Mouse (Mus musculus): ENCODE measurements around the gene Olfr1410. TPM values are rescaled to one million over a fixed set of nuclear protein-coding genes. Genes with fewer than 3 reads are reported as not detected.

The Olfr1410 gene
- total RNA-seq, 2 experiments from 2014 or later: 0.14 TPM; not detected in 1

DNA sequence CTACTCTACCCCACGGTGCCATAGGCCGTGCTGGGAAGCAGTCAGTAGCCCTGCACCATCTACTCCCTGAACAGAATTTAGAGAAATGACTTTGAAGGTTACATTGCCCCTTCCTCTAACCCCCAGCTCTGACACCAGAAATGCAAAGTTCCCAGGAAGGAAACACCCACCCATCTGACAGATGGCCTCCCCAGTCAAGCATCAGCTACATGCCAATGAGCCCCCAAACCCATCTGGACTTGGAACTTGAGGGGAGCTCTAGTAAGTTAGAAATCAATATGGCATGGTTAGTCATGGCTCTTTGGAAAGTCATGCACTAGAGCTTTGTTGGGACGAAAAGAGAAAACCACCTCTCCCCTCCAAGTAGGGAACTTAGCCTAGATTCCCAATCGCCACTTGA is 33.2 kb downstream of the Olfr1410 start:
- peak in 1 of 2 experiments; percentile 40 for DNase-seq (ENCODE audit: low spot score in 2 of 2)

DNA sequence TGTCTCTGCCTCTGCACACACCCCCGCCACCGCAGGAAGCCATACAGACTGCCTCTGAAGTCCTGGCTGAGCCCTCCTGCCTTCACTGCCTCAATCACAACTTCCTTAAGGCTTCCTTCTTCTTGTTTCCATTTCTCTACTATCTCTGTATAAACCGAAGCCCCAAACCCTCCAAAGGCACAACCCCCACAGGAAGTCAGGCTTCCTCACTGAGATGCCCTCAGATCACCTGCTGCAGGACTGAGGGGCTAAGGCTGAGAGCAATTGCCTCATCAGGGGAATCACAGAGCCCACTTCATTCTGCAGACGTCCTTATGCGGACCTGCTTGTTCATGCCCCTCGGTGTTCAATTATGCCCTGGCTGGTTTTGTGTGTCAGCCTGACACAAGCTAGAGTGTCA is 34.8 kb downstream of the Olfr1410 start:
- no peak for DNase-seq (ENCODE audit: low spot score in 2 of 2)

DNA sequence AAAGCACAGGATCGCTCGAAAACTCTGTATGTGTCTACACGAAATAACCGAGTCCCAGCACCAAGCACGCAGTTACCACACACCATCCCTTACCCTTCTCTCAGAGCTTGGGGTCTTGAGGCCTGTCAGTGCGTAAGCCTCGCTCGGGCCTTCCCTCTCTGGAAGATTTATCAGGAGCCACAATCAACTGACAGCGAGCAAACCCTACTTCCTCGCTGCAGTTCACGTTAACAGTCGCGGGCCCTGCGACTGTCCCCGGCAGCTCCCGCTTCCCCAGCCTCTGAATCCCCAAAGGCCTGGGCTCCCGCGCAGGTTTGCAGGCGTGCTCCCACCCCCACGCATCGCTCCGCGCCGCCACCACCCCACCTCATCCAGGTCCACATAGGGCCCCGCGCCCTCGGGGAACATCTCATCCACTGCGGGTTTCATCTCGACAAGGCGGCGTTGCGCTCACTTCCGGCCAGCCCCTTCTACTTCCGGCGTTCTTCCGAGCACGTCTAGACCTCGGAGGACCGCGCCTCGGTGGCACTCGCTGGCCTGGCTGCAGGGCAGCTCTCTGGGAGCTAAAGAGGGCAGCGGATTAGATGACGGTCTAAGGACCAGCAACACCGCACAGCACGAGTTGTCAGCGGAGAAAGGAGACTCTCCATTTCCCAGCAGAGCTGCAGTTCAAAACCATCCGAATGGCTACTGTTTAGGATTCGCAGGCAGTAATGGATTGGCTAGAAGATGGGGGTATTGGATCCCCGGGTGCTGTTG is 36.1 kb downstream of the Olfr1410 start, which contains the start of gene Cops9:
Gene Cops9 (minus strand): TSS at position 472 of the 759 bp plus-strand sequence.
- DNase-seq (ENCODE audit: low spot score in 2 of 2): peak; percentile 90 to 92

DNA sequence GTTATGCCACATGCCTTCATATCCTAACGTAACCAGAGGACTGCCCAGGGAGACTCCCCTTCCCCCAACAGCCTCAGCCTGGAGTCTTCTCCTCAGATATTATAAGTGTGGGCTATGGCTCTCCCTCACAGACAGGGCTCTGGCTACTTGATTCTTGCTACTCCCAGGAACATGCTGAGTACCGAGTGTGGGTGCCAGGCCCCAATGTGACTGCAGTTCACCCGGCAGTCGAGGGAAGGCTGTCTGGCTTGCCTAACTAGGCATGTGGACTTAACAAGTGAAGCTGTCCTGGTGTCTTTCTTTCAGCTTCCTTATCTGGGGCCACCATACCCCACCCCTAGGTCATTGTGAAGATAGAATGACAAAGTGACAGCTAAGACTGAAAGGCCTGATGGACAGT is 38.1 kb downstream of the Olfr1410 start:
- DNase-seq (ENCODE audit: low spot score in 2 of 2): no peak

DNA sequence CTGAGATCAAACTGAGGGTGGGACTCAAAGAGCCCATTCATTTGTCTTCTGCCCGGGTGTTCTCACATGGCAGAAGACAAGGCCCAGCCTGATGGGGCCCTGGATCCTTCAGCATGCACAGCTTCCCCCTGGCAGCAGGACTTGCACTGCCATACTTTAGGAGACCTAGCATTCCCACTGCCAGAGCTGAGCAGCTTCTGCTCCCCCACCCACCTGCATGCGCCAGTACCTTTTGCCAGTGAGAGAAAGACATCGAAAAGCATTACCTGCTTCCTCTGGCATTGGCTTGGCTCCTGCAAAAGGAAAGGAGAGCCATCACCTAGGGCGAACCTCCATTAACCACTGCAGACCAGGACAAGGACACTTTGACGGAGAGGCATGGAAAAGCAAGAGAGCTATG is 39.3 kb downstream of the Olfr1410 start:
- DNase-seq (ENCODE audit: low spot score in 2 of 2): no peak

DNA sequence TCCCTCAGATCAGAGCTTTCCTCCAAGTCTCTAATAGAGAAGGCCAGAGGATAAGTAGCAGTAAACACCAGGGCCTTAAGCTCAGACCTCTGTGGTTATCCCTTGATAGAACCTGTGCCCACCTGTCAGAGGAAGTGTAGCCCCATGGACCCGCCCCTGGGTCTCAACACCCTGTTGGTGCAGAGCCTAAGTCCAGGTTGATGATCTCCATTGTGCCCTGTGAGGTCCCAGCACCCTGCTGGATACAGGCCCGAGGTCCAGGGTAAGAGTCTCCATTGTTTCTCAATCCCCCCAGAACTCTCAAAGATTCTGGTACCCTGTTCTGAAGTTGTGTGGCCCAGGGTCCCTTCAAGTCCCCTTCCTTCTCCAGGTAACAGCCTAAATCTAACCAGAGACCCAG is 40.5 kb downstream of the Olfr1410 start:
- no peak for DNase-seq (ENCODE audit: low spot score in 2 of 2)

DNA sequence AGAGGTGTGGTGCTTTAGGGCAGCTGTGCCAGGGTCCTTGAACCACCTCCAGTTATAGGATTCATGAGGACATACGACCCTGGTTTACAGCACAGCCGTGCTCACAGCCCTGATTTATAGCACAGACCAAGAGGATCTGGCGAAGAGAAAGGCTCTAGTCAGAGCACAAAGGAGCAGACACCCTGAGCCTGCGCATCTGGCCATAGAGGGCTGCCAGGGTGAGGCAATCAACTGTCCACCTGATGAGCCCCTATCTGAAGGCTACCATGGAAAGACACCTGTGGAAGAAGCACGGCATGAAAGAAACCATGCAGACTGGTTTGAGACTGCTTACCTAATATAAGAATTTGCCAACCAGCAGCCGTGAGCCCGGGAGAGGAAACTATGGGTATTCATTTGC is 41.0 kb downstream of the Olfr1410 start:
- DNase-seq (ENCODE audit: low spot score in 2 of 2): no peak

DNA sequence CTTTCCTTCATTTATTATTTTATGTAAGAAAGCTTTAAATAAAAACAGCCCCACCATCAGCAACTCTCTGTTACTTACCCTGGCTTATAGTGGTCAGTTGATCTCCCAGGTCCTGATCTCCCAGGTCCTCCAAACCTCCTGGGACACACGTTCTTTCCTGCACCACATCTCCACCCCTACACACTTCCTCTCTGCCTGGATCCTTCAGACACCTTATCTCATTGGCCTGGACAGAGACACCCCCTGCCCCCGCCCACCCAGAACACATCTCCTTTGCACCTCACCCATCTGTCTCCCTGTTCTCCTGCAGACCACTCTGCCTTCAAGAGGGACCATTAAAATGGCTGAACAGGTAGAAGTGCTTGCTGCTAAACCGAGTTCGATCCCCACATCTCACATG is 41.4 kb downstream of the Olfr1410 start:
- no peak for DNase-seq (ENCODE audit: low spot score in 2 of 2)

DNA sequence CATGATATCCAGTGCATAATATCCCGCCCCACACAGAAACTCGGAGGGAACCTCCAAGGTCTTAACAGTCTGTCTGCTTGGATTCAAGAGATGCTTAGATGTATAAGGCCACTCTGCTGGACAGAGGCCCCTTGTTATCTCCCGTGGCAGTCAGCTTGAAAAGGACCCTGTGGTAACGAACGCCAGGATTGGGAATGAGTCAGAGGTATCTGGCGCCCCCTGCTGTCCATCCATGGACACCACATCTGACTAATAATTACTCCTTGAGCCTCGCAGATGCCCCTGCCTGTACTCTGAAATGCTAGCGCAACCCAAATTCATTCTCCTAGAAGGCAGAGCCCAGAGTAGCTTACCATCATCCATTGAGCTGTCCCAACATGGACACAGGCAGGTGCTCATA is 42.2 kb downstream of the Olfr1410 start:
- peak; percentile 82 for DNase-seq (ENCODE audit: low spot score in 2 of 2)

DNA sequence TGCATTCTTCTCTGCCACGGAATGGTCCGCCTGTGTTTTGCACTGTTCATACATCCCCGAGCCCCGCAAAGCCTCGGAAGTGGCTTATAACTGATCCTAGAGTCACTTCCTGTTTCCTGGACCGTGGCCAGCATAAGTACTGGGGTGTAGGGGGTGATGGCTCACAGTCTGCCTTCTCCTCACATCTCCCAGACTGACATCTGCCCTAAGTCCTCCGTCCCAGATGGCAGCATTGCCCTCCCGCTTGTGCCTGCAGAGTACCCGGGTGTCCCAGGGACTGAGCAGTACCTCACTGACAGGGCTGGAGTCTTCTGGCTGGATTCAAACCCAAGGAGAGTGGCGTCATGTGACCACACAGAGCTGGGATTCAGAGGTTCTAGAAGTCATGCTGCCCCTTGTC is 42.6 kb downstream of the Olfr1410 start:
- DNase-seq (ENCODE audit: low spot score in 2 of 2): no peak

DNA sequence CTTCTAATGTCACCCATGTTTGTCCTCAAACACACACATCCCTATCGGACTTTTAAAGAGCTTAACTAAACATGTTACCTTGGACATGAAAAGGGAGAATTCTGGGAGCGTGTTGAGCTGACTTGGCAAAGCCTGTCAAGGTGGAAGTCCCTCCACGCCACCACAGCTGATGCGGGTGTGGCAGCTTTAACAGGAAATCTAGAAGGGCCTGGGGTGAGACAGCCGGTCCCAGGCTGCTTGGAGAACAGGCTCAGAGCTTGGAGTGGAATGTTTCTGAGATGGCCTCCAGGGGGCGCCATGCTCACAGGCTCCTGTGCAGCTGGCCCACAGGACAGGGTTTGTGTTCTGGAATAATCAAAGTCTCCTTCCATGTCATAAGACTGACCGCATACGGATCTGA is 43.1 kb downstream of the Olfr1410 start, which contains the start of gene Otos:
Gene Otos (minus strand): TSS at position 169 of the 400 bp plus-strand sequence.
- DNase-seq (ENCODE audit: low spot score in 2 of 2): peak; percentile 72 to 84

DNA sequence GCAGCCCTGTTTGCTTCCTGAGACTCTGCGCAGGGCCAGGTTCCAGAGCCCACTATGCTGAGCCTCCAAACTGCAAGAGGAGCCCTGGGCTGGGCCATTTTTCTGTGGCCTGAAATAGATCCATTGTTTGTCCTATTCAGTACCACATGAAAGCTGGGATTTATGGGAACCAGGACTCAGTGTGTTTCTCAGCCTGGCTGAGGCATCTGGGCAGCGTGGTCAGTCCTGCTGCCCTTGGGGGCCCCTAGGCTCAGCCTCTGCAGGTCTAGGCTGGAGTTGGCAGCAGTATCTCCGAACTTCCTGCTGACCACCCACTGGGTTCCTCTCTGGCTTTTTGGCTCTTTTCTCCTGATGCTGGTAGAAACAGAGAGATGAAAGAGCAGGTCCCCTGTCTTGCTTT is 45.9 kb downstream of the Olfr1410 start:
- no peak for DNase-seq (ENCODE audit: low spot score in 2 of 2)

DNA sequence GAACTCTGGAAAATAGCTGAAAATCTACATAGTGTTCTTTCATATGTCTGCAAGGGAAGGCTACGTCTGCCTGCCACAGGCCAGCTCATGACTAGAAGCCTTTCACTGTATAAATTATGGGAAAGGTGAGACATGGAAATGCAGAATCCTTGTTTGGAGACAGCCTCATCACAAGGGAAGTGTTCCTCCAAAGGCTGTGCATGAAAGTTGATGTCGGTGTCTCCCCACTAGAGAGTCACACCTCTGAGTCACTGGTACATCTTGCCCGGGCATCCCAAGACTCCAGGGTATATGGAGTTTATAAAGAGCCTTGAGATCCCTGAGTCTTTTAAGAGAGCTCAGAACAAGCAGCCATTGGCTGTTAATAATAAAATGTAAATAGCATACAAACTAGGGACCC is 47.6 kb downstream of the Olfr1410 start:
- no peak for DNase-seq (ENCODE audit: low spot score in 2 of 2)

DNA sequence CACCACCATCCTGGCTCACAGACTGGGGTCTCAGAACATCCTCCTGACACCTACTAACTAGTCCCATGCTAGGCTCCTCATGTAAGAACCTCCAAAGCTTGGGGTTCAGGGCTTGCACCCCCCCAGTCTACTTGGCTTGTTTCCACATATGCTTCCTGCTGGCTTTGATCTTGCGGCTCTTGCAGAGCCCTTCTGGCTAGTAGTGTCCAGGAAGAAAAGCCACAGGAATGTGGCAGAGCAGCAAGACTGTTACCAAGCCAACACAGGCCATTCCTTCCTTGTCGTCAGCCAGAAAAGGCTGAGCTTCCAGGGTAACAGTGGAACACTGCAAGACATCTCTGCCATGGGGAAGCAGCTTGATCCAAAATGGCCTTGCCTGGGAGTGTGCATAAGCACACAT is 49.1 kb downstream of the Olfr1410 start:
- DNase-seq (ENCODE audit: low spot score in 2 of 2): no peak

DNA sequence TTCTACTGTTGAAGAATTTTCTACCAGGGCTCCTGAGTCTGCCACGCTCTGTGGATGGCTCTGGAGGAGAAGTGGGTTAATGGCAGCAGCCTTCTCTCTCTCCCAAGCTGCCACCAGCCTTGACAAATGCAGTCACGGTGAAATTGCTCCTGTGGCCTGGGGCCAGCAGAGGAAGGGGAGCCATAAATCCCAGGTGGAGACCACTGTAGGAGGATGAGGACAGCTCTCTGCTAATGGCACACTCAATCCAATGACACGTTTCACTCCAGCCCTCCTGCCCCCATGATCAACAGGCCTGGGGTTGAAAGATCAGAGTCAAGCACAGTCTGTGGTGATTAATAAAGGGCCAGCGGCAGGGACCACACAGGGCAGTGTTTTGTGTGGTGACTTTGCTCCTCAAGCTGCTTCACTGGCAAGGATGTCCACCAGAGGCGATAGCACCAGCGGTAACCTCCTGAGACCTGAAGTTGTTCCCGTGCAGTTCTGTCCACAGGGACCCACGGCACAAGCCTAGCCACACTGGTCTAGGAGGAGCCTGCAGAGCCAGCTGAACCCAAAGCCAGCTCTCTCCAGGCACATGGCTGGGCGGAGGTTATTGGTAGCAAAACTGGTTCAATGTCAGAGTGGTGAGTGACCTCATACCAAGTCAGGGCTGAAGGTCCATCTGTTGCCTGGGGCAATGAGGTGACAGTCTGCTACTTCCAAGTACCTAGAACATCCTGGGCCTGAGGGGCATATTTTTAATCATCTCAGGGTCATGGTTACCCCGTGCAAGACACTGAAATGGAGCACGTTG is 51.6 kb downstream of the Olfr1410 start:
- DNase-seq (ENCODE audit: low spot score in 2 of 2): no peak

DNA sequence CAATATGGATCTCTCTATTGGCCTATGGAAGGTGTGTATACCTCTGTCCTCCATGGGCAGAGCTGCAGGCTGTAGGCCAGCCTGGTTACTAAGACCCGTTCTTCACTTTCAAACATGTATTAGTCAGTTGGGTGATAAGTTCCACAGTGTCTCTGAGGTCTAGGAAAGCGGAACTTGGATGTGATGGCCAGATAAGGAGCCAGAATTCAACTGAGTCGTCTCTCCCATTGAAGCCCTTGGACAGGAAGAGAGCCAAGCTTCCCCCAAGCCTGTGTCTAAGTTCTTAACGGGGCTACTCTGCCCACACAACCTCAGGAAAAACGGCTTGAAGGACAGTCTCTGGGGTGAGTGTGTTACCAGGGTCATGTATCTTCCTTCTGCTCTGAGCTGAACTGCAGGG is 53.8 kb downstream of the Olfr1410 start:
- DNase-seq (ENCODE audit: low spot score in 2 of 2): no peak

Other genes with a start within 250 kb of the Olfr1410 start
- 100 to 1,000 TPM; 261 to 268 TPM for gene Ndufa10, start 131.9 kb upstream of the Olfr1410 start, total RNA-seq (2021)
- gene Olfr1416, start 120.7 kb upstream of the Olfr1410 start, total RNA-seq (2021): not detected
- not detected for gene Olfr1415, start 109.7 kb upstream of the Olfr1410 start, total RNA-seq (2021)
- gene Olfr1414, start 87.1 kb upstream of the Olfr1410 start, total RNA-seq (2021): not detected
- not detected for gene Olfr1413, start 34.5 kb upstream of the Olfr1410 start, total RNA-seq (2021)
- not detected for gene Olfr1412, start 20.0 kb upstream of the Olfr1410 start, total RNA-seq (2021)
- not detected for gene Olfr1411, start 11.4 kb upstream of the Olfr1410 start, total RNA-seq (2021)
- under 1 TPM in 1 of 2 experiments, not detected in 1; 0.07 TPM for gene Olfr12, start 12.0 kb downstream of the Olfr1410 start, total RNA-seq (2021)
- 100 to 1,000 TPM; 315 to 327 TPM for gene Cops9, start 36.2 kb downstream of the Olfr1410 start, total RNA-seq (2021)
- gene Otos, start 43.1 kb downstream of the Olfr1410 start, total RNA-seq (2021): 1 to 10 TPM in 1 of 2 experiments, under 1 TPM in 1; 0.60 to 1.0 TPM
- 100 to 1,000 TPM; 140 to 150 TPM for gene Gpc1, start 225.9 kb downstream of the Olfr1410 start, total RNA-seq (2021)

All from layer of hippocampus, postnatal 14 days (tissue).